Mouse (Mus musculus) liver, adult 2 months (tissue): ENCODE measurements at regions not wholly inside any gene's neighbourhood (a gene's known extent, or its start where the extent isn't known, plus 50 kb on each side); places are given as distances from the start of the nearest gene placed in this dataset.

Experiments used
- DNase-seq: peaks from one replicate; pipeline ENCODE4 v3.0.0-alpha.2; 2011; ENCODE audit warnings: low read depth, low spot score; ENCODE audit errors: extremely low read depth
- H3K27ac ChIP-seq: fragments of 200-500 bp; replicated peaks from 2 replicates; pipeline ENCODE4 v1.5.1; 2012; ENCODE audit warnings: low read depth, mild to moderate bottlenecking, control low read depth, inconsistent platforms, low read length; ENCODE audit not compliant: insufficient read depth
- H3K27me3 ChIP-seq: fragments of 200-500 bp; 2 replicates; pipeline ENCODE4 v1.6.1; 2012; ENCODE audit warnings: mild to moderate bottlenecking, moderate library complexity, low read length, inconsistent platforms; ENCODE audit not compliant: control insufficient read depth, insufficient read depth
- H3K36me3 ChIP-seq: fragments of 200-500 bp; 2 replicates; pipeline ENCODE4 v1.6.1; 2012; ENCODE audit warnings: low read length, inconsistent platforms; ENCODE audit not compliant: control insufficient read depth, insufficient read depth
- H3K4me1 ChIP-seq: fragments of 200-500 bp; 2 replicates; pipeline ENCODE4 v1.6.1; 2011; ENCODE audit warnings: low read length; ENCODE audit not compliant: control insufficient read depth, insufficient read depth
- H3K4me3 ChIP-seq: fragments of 200-500 bp; 2 replicates; pipeline ENCODE4 v1.5.1; 2011; ENCODE audit warnings: low read depth, mild to moderate bottlenecking, control low read depth, low read length, moderate library complexity; ENCODE audit not compliant: insufficient read depth
- H3K79me2 ChIP-seq: fragments of 200-500 bp; 2 replicates; pipeline ENCODE4 v1.6.1; 2012; ENCODE audit warnings: inconsistent platforms, mild to moderate bottlenecking, low read length, moderate library complexity; ENCODE audit not compliant: control insufficient read depth, insufficient read depth
- H3K9ac ChIP-seq: fragments of 200-500 bp; 2 replicates; pipeline ENCODE4 v1.6.1; 2012; ENCODE audit warnings: low read depth, mild to moderate bottlenecking, control low read depth, inconsistent platforms, low read length
- CTCF ChIP-seq: fragments of 200-500 bp; IDR thresholded peaks from 2 replicates; pipeline ENCODE4 v1.5.1; 2011; ENCODE audit warnings: low read depth, low read length, control low read depth
- POLR2A ChIP-seq: fragments of 200-500 bp; IDR thresholded peaks from 2 replicates; pipeline ENCODE4 v1.6.1; 2011; ENCODE audit warnings: low read length, control low read depth; ENCODE audit not compliant: insufficient read depth; ENCODE audit errors: extremely low read depth
- WGBS: fragments of 180-500 bp; shearing (Covaris S2); methylation state at CpG from one replicate; pipeline ENCODE4 v1.1.7; 2018; 5-methylcytosine and 5-hydroxymethylcytosine counted together

DNA sequence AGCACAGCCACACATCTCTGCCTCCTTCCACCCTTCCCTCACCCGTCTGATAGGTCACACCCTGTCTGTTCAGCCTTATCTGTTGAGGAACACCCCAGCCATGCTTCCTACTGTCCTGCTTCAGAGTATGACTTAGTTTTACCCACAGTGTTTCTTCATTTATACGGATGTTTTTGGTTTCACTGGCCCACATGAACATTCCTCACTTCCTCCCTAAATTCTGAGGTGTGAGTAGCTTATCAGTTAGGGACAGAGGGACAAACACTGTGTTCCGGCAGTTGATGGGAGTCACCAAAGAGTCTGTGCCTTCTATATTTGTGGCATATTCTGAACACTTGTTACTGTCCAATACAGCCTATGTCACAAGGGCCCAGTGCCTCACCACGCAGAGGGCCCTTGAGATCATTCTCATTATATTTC lies 216.2 kb downstream of the Epha4 start:
- Histone ChIP-seq H3K36me3 (no peaks in the 10 kb centered on the region), H3K27ac (no peak overlapping the region), H3K4me3 (no peak overlapping the region), H3K79me2 (no peaks in the 10 kb centered on the region), H3K4me1 (no peaks in the 10 kb centered on the region), H3K9ac (no peak overlapping the region), H3K27me3 (no peaks in the 10 kb centered on the region)
- TF ChIP-seq CTCF (no peak), POLR2A (no peak)
- no peak for DNase-seq
- WGBS, result 68% methylated on average over 4 of the region's 4 CpGs

DNA sequence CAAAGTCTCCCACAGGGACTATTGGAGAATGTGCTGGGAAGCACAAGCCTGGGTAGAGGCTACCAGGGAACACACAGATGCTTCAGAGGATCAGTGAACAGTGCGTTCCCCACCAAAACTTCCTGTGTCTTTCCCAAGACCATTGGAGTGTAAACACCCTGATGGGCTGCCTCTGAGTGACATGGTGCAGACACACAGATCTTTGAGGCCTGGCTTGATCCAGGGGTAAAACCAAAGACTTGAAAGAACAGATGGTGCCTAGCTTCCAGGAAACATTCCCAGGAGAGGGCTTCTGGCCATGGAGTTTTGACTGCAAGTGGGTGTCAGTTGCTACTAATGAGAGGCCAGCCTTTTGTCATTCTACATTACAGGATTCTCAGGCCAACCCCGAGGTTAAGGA lies 214.1 kb downstream of the Epha4 start:
- 84% methylated on average over 2 of the region's 2 CpGs for WGBS
- TF ChIP-seq POLR2A (no peak), CTCF (no peak)
- no peak overlapping the region for H3K4me3 ChIP-seq
- no peak overlapping the region for H3K9ac ChIP-seq
- H3K79me2 ChIP-seq, result no peaks in the 10 kb centered on the region
- H3K4me1 ChIP-seq, result no peaks in the 10 kb centered on the region
- no peaks in the 10 kb centered on the region for H3K27me3 ChIP-seq
- H3K36me3 ChIP-seq, result no peaks in the 10 kb centered on the region
- no peak for DNase-seq
- no peak overlapping the region for H3K27ac ChIP-seq

DNA sequence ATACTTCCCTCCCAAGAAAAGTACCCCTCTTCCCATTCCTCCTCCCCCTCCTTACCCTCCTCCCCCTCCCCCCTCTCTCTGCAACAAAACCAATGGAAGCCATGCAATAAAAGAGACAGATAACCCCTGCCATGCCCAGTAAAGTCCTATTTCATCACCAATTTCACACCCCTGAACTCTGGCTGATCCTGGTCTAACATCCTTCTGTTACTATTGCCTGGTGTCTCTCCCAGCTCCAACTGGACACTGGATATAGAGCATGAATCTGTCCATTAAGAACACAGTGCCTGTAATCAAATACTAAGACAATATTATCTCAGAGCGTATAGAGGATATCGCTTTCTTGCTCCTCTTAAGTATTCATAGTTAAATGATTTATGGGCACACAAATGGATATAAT lies 210.1 kb downstream of the Epha4 start:
- no peak overlapping the region for H3K9ac ChIP-seq
- no peak overlapping the region for H3K4me3 ChIP-seq
- no peak overlapping the region for H3K27ac ChIP-seq
- no peaks in the 10 kb centered on the region for H3K36me3 ChIP-seq
- H3K4me1 ChIP-seq, result no peaks in the 10 kb centered on the region
- WGBS, result 94% methylated on average over 2 of the region's 2 CpGs
- DNase-seq, result no peak
- TF ChIP-seq CTCF (no peak), POLR2A (no peak)
- H3K79me2 ChIP-seq, result no peaks in the 10 kb centered on the region
- H3K27me3 ChIP-seq, result no peaks in the 10 kb centered on the region

DNA sequence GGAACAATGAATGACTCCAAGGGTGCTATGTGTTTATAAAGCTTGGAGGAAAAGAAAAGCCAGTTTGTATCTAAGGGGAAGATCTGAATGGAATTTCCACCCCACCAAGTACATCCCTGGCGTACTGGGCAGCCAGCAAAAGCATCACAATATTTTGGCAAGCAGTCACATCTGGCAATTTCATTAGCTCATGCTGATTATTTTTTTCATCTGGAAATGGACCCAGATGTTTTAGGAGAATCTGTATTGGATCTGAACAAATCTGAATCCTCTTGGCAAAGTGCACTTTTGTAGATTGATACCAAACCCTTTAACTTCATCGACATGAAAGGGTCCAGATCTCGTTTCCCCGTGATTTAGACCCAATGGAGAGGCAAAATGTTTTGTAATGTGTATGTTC lies 207.1 kb downstream of the Epha4 start:
- 83% methylated on average over 4 of the region's 4 CpGs for WGBS
- H3K9ac ChIP-seq, result no peak overlapping the region
- no peak for DNase-seq
- no peaks in the 10 kb centered on the region for H3K36me3 ChIP-seq
- TF ChIP-seq POLR2A, result no peak
- no peak for TF ChIP-seq CTCF
- no peaks in the 10 kb centered on the region for H3K4me1 ChIP-seq
- H3K79me2 ChIP-seq, result no peaks in the 10 kb centered on the region
- no peak overlapping the region for H3K4me3 ChIP-seq
- no peak overlapping the region for H3K27ac ChIP-seq
- H3K27me3 ChIP-seq, result no peaks in the 10 kb centered on the region

DNA sequence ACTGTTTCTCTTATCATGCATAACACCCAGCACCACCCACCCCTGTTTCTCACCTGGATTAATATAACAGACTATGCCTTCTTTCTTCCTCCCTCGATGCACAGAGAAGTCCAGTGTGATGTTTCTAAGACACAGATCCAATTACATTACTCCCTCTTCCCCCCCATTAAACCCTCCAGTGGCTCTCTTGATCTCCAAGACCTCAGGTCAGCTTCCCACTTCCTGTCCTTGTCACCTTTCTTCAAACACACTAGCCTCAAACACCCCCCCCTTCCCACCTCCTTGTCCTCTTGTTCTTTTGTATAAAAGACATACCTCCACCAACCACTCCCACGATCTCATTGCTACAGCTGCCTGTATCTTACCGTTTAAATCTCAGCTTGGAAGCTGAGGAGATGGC lies 201.8 kb downstream of the Epha4 start:
- H3K79me2 ChIP-seq, result no peaks in the 10 kb centered on the region
- no peak for DNase-seq
- no peak overlapping the region for H3K4me3 ChIP-seq
- H3K9ac ChIP-seq, result no peak overlapping the region
- H3K27me3 ChIP-seq, result no peaks in the 10 kb centered on the region
- no peak for TF ChIP-seq POLR2A
- WGBS, result 77% methylated on average over 3 of the region's 3 CpGs
- no peaks in the 10 kb centered on the region for H3K4me1 ChIP-seq
- H3K27ac ChIP-seq, result no peak overlapping the region
- no peaks in the 10 kb centered on the region for H3K36me3 ChIP-seq

DNA sequence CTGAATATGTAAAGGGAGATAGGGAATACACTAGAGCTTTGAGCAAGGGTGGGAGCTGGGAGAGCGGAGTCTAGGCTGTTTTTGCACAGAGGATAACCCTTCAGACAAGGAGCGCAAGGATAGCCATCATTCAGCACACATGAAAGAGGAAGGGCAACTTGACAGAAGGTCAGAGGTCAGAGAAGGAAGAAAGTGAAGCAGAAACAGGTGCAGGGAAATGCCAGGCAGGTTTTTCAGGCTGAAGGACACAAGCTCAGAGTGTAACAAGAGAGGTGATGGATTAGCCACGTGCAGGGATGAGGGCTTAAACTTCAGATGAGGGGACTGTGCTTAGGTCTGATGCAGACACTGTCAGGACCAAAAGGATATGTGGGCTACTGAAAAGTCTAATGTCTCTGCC lies 199.5 kb downstream of the Epha4 start:
- Histone ChIP-seq H3K27ac (no peak overlapping the region), H3K4me1 (no peaks in the 10 kb centered on the region), H3K36me3 (no peaks in the 10 kb centered on the region), H3K4me3 (no peak overlapping the region), H3K79me2 (no peaks in the 10 kb centered on the region), H3K27me3 (no peaks in the 10 kb centered on the region), H3K9ac (no peak overlapping the region)
- WGBS, result 65% methylated on average over 3 of the region's 3 CpGs
- DNase-seq, result no peak
- TF ChIP-seq POLR2A (no peak), CTCF (no peak)
